Mouse (Mus musculus): ENCODE measurements around the gene Ube2g1.

GRCm38 (mm10) chr11:72697323-72697722 lies 90.2 kb downstream of the Ube2g1 start:
- no peak for TF ChIP-seq CTCF (IDR thresholded peaks at IDR 0.05)
- no peak for TF ChIP-seq POLR2A (IDR thresholded peaks at IDR 0.05; ENCODE audit: insufficient read depth, low read depth, low read length)

All from heart, adult 2 months (tissue).